Mouse (Mus musculus): ENCODE measurements around the gene 1700001O22Rik.

The 1700001O22Rik gene

GRCm38 (mm10) chr2:30803604-30804003, at the start of gene 1700001O22Rik:
1700001O22Rik (minus strand) TSS chr2:30803661.
- in situ Hi-C loops (cut with MboI; ENCODE audit: low pct_unique_long_range_greater_than_20kb in 1 of 2, low sequenced_read_pairs in 2 of 2, unreplicated experiment in 1 of 2) = no loop called here

- in situ Hi-C loops (cut with MboI; ENCODE audit: low pct_unique_long_range_greater_than_20kb in 1 of 2, low sequenced_read_pairs in 2 of 2, unreplicated experiment in 1 of 2) = no loop called here
Observed at GRCm38 (mm10) chr2:30852771-30853313, 49.4 kb upstream of the 1700001O22Rik start.

GRCm38 (mm10) chr2:30850581-30850980, 47.1 kb upstream of the 1700001O22Rik start:
- in situ Hi-C loops (cut with MboI; ENCODE audit: low pct_unique_long_range_greater_than_20kb in 1 of 2, low sequenced_read_pairs in 2 of 2, unreplicated experiment in 1 of 2) = no loop called here

- in situ Hi-C loops (cut with MboI; ENCODE audit: low pct_unique_long_range_greater_than_20kb in 1 of 2, low sequenced_read_pairs in 2 of 2, unreplicated experiment in 1 of 2) = no loop called here
Observed at GRCm38 (mm10) chr2:30848184-30848583, 44.7 kb upstream of the 1700001O22Rik start.

- in situ Hi-C loops (cut with MboI; ENCODE audit: low pct_unique_long_range_greater_than_20kb in 1 of 2, low sequenced_read_pairs in 2 of 2, unreplicated experiment in 1 of 2) = no loop called here
Observed at GRCm38 (mm10) chr2:30846723-30847122, 43.3 kb upstream of the 1700001O22Rik start.

GRCm38 (mm10) chr2:30846236-30846635, 42.8 kb upstream of the 1700001O22Rik start:
- in situ Hi-C loops (cut with MboI; ENCODE audit: low pct_unique_long_range_greater_than_20kb in 1 of 2, low sequenced_read_pairs in 2 of 2, unreplicated experiment in 1 of 2) = no loop called here

GRCm38 (mm10) chr2:30845152-30846070, 42.0 kb upstream of the 1700001O22Rik start:
- in situ Hi-C loops (cut with MboI; ENCODE audit: low pct_unique_long_range_greater_than_20kb in 1 of 2, low sequenced_read_pairs in 2 of 2, unreplicated experiment in 1 of 2) = no loop called here

GRCm38 (mm10) chr2:30842615-30843014, 39.2 kb upstream of the 1700001O22Rik start:
- in situ Hi-C loops (cut with MboI; ENCODE audit: low pct_unique_long_range_greater_than_20kb in 1 of 2, low sequenced_read_pairs in 2 of 2, unreplicated experiment in 1 of 2) = no loop called here

GRCm38 (mm10) chr2:30836238-30836990, 33.0 kb upstream of the 1700001O22Rik start:
- in situ Hi-C loops (cut with MboI; ENCODE audit: low pct_unique_long_range_greater_than_20kb in 1 of 2, low sequenced_read_pairs in 2 of 2, unreplicated experiment in 1 of 2) = no loop called here

- in situ Hi-C loops (cut with MboI; ENCODE audit: low pct_unique_long_range_greater_than_20kb in 1 of 2, low sequenced_read_pairs in 2 of 2, unreplicated experiment in 1 of 2) = no loop called here
Observed at GRCm38 (mm10) chr2:30834373-30835022, 31.0 kb upstream of the 1700001O22Rik start, which contains the start of gene Prrx2. Prrx2 (plus strand) TSS chr2:30834972.

- in situ Hi-C loops (cut with MboI; ENCODE audit: low pct_unique_long_range_greater_than_20kb in 1 of 2, low sequenced_read_pairs in 2 of 2, unreplicated experiment in 1 of 2) = no loop called here
Observed at GRCm38 (mm10) chr2:30833644-30834043, 30.2 kb upstream of the 1700001O22Rik start.

- in situ Hi-C loops (cut with MboI; ENCODE audit: low pct_unique_long_range_greater_than_20kb in 1 of 2, low sequenced_read_pairs in 2 of 2, unreplicated experiment in 1 of 2) = no loop called here
Observed at GRCm38 (mm10) chr2:30830283-30830795, 26.9 kb upstream of the 1700001O22Rik start, which contains the start of gene Asb6. Asb6 (minus strand) TSS chr2:30830333.

GRCm38 (mm10) chr2:30829315-30829714, 25.9 kb upstream of the 1700001O22Rik start:
- in situ Hi-C loops (cut with MboI; ENCODE audit: low pct_unique_long_range_greater_than_20kb in 1 of 2, low sequenced_read_pairs in 2 of 2, unreplicated experiment in 1 of 2) = loop anchor here (5.0 to 10.0 kb wide), 3 partner anchors 103 to 365 kb away; no protein-coding TSS in a partner anchor

- in situ Hi-C loops (cut with MboI; ENCODE audit: low pct_unique_long_range_greater_than_20kb in 1 of 2, low sequenced_read_pairs in 2 of 2, unreplicated experiment in 1 of 2) = loop anchor here (5.0 to 10.0 kb wide), 3 partner anchors 104 to 363 kb away; no protein-coding TSS in a partner anchor
Observed at GRCm38 (mm10) chr2:30827749-30828475, 24.5 kb upstream of the 1700001O22Rik start.

- in situ Hi-C loops (cut with MboI; ENCODE audit: low pct_unique_long_range_greater_than_20kb in 1 of 2, low sequenced_read_pairs in 2 of 2, unreplicated experiment in 1 of 2) = loop anchor here (5.0 to 10.0 kb wide), 3 partner anchors 105 to 362 kb away; no protein-coding TSS in a partner anchor
Observed at GRCm38 (mm10) chr2:30826825-30827748, 23.6 kb upstream of the 1700001O22Rik start.

- in situ Hi-C loops (cut with MboI; ENCODE audit: low pct_unique_long_range_greater_than_20kb in 1 of 2, low sequenced_read_pairs in 2 of 2, unreplicated experiment in 1 of 2) = loop anchor here (10.0 kb wide), 2 partner anchors 111 to 359 kb away; no protein-coding TSS in a partner anchor
Observed at GRCm38 (mm10) chr2:30823385-30824153, 20.1 kb upstream of the 1700001O22Rik start.
